Mouse (Mus musculus) large intestine, adult 2 months (tissue): Measurements from ENCODE around the gene Pamr1. TPM values are rescaled to one million over a fixed set of nuclear protein-coding genes. Genes with fewer than 3 reads are reported as not detected.

Source experiments
- DNase-seq: peaks from one replicate; pipeline ENCODE4 v3.0.0-alpha.2; 2012; ENCODE audit warnings: low read depth, low spot score
- WGBS: fragments of 180-500 bp; shearing (Covaris S2); methylation state at CpG from one replicate; pipeline ENCODE4 v1.1.7; 2018; 5-methylcytosine and 5-hydroxymethylcytosine counted together
- polyA plus RNA-seq: library from polyadenylated mRNA; depleted of rRNA; stranded (reverse); fragments of >200 nt; gene quantifications from 2 replicates; pipeline ENCODE4 v1.2.3, GENCODE M21; 2012

Gene Pamr1
- polyA plus RNA-seq, 1 experiment, result 5.5 TPM

DNA sequence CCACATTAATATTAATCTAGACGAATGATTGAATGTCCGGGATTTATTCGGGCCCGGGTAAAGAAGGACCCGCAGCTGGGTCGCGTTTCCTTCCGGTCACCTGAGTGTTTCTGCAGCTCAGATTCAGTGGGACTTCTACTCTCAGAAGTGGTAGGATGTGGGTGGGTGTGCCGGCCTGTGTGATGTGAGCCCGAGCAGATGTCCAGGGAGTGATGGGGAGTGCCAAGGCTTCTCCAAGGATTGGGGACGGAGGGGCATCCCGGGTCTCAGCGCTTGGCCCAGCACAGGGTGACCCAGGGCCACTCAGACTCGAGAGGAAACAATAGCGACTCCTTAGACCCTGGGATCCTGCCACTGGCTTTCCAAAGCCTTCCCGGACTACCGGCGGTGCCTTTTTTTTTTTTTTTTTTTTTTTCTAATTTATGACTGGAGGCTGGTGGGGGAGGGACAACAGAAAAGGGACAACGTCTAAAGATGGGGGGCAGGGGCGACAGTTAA, 108.4 kb downstream of the Pamr1 start, which contains the start of gene Slc1a2:
Gene Slc1a2, plus strand, starts transcription at position 497 of the 498 bp plus-strand sequence.
- DNase-seq, result no peak
- WGBS, result 5% methylated on average over 19 of the region's 20 CpGs

DNA sequence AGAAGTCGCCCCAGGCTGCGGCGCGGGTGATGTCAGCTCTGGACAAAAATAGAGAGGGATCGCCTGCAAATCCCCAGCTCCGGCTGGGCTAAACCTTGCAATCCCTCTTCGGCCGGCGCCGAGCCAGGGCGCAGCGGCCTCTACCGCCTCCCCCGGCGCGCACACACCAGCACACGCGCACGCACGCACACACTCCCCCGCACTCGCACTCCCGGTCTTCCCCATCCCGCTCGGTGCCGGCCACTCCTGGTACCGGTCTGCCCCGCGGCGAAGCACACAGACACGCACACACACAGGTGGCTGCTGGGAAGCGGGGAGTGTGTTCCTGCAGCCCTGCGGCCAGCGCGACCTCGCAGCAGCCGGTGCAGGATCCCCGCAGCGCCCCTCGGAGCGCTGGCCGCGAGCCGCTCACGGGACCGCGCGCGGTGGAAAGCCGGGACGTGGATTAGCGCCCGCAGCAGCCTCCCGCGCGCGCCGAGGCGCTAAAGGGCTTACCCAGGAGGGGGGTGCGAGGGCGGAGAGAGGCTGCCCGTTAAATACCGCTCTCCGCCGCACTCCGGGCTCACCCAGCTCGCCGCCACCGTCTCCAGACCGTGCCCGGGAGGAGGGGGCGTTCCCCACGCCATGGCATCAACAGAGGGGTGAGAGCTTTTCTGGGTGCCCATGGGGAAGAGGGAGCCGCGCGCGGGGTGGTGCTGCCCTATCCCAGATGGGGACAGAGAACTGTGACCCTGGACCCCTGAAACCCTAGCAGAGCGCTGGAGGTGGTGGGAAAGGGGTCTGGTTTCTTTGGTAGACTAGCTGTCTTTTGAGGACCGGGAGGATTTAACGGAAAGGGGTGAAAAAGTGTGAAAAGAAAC, 109.1 kb downstream of the Pamr1 start:
- under 1% methylated on average over 80 of the region's 80 CpGs for WGBS

DNA sequence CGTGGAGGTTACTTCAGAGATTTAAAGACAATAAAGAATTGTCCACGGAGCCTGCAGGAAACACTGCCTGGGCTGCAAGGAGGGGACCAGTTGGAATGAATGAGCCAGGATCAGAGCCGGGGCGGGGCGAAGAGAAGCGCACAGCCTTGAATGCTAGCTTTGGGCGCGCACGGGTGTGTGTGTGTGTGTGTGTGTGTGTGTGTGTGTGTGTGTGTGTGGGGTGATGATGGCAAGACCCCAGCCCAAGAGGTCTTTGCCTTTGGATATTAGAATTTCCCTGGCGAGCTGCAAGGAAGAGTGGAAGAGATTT, 109.7 kb downstream of the Pamr1 start:
- DNase-seq, result no peak
- WGBS, result 3% methylated on average over 10 of the region's 10 CpGs

More for the DNA sequence above, 109.1 kb downstream of the Pamr1 start:
- no peak for DNase-seq

DNA sequence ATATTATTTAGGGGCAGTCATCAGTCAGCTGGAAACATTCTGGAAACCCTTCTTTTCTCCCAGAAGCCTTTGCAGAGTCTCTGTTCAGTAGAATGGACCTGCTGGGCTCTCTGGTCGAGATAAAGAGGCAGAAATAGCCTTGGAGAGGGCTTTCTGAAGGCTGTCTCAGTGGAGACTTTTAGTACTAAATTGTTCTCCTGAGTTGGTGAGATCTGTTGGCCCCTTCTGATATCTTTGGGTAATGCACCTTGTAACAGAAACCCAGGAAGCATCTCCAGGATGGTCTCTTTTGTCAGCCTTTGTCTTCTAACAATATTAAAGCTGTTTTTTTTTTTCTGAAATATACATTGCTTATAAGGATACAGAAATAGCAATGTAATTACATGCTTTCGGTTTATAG, 111.2 kb downstream of the Pamr1 start:
- DNase-seq, result no peak
- 47% methylated on average over 2 of the region's 2 CpGs for WGBS

DNA sequence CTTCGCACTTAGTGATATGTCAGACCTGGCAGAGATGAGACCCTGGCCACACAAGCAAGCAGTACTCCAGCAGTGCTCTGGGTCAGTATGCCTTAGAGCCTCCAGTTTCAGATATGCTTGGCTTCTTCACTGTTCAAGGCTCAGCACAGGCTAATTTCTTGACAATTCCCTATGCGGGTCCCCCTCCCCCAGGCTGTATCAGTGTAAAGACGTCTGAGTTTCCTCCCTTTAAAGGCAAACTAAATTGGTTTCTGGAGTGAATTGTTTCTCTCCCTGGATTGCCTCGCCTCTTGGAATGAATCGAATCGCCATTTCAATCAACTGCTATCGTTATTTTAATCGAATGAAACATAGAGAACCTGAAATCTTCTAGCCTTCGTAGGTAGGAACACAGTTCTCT, 113.1 kb downstream of the Pamr1 start:
- 61% methylated on average over 9 of the region's 9 CpGs for WGBS
- DNase-seq, result no peak

DNA sequence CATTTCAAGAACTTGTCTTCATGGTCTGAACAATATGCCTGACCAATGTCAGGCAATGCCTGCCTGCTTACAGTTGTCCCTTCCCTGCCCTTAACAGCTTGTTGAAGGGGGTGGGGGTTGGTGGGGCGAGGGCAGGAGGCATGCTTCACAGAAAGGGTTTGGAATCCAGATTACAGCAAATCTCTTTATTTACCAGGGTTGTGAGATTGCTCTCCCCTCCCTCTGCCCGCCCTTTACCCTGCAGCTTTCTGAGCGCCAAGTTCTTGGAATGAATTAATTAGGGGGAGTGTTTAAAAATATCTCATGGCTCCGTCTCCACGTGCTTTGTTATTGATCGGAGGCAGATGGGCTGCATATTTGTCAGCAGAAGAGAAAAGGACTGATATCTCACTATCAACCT, 113.5 kb downstream of the Pamr1 start:
- no peak for DNase-seq
- 29% methylated on average over 6 of the region's 6 CpGs for WGBS

DNA sequence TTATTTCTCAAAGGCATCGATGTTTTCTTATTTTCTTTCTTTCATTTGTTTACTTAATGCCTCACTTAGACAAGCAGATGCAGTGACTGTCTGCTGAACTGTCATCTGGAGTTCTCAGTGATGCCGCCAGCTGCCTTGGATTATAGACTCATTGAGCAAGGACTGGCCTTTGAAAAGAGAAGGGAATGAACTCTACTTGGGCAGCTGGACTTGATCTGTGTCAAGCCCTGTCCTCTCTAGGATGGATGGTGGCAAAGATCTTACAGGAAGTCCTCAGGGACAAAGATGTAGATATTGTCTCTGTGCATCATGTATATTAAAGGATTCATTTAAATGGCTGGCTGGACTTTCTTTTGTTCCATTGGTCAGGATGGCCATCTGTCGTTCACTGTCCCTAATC, 114.1 kb downstream of the Pamr1 start:
- 67% methylated on average over 3 of the region's 3 CpGs for WGBS
- no peak for DNase-seq

DNA sequence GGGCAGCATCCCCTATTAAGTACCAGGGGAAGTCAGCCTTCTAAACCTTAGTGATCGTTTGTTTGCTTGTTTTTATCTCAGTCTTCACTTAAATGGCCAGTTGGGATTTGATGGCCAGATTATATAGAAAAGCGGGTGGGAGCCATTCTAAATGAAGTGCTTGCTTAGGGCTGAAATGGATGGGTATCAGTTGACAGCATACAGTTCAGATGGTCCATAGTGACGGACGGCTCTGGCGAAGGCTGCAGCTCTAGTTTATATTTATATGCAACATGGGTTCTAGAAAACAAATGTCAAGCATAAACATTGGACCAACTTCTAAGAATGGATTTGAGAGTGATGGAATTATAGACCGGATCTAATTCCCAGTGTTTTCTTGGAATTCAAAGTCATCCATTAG, 118.2 kb downstream of the Pamr1 start:
- 70% methylated on average over 6 of the region's 6 CpGs for WGBS
- DNase-seq, result no peak

DNA sequence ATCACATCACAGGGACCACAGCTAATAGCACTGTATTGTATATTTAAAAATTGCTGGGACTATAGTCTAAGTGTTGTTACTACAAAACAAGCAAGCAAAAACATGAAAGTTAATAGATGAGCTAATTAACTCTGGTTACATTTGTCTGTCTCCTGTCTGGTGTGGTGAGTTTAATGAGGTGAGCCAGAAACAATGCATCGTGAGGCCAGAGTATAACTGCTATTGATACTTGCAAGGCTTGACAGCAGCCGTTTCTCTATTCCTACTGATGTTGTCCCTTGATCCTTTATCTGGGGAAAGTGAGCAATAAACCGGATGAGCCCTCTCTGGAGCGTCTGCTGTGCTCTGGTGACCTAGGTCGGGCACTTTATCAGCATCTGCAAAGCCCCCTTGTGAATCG, 119.8 kb downstream of the Pamr1 start:
- DNase-seq, result no peak
- WGBS, result 31% methylated on average over 6 of the region's 6 CpGs

DNA sequence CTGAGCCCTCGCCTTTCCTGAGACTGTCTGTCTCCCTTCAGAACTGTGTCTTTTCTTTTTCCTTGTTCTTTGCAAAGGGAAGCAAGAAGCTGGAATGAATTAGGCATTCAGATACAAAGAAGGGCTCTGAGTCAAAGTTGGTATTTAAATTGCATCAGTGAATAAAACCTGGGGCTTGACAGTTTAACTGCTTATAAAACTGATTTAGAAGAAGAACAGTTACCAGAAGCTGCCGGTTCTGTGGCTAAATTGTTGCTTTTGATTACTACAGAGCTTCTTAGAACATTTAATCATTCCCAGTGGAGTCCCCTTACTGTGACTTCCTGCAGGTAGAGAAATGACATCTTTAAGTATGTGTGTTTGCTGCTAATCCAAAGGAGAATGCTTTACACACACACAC, 124.8 kb downstream of the Pamr1 start:
- DNase-seq, result no peak
- whole genome bisulfite sequencing, result 56% methylated on average over 2 of the region's 2 CpGs

DNA sequence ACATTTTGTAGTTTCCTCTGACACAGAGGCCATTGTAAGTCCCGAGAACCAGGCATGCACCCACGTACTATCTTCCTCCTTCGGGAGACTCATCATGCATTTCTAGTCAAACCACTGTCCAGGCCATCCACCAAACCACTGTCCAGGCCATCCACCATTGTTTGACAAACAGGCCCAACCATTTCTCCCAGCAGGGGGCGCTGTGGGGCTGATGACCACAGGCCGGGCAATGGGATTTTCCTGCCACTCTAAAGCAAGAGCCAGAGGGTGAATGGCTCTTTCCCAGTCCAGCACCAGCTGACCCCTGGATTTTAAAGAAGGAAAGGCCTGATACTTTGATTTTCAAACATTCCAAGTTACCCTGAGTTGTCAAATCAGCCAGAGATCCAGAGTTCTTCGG, 125.5 kb downstream of the Pamr1 start:
- DNase-seq, result no peak
- 74% methylated on average over 6 of the region's 6 CpGs for WGBS

DNA sequence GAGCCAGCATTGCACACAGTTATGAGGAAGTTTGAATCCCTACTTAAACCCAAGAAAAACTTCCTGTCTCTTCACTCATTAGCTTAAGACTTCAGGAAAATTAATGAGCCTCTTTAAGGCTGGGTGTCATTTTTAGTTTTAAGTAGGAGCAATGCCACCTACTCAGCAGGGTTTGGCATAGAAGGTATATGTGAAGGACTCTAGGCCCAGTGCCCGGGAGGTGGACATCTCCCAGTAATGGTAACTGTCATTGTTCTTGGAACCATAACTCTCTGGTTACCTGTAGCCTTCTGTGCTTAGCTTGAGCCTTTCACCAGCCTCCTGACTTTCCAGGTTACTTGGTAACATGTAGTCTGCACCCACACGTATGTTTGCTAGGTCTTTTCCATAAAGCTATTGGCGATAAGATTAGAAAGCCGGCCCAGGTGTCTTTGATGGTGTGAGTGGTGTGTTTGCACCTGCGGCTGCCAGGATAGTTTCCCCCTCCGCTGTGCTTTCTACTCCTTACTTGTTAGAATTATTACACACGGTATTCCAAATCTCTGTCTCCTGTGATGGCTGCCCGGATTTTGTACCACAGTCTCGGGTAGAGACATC, 127.0 kb downstream of the Pamr1 start:
- WGBS, result 84% methylated on average over 9 of the region's 9 CpGs
- DNase-seq, result no peak

DNA sequence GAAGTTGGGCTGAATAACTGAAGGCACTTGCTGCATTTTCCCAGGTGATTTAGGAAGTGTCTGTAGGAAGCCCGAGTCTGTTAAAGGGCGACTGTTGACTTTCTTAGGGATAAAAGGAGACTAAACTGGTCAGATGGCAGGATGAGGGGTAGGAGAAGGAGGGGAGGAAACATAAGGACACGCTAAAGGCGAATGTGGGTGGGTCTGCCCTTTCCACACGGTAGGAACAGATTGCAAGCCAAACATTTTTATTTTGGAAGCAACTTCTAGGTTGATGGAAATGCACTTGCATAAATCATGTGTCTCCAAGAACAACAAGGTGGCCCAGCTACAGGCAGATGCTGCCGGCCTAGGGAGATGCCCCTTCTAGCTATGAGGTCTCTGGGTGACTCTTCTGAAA, 127.6 kb downstream of the Pamr1 start:
- WGBS, result 68% methylated on average over 6 of the region's 6 CpGs
- DNase-seq, result no peak

DNA sequence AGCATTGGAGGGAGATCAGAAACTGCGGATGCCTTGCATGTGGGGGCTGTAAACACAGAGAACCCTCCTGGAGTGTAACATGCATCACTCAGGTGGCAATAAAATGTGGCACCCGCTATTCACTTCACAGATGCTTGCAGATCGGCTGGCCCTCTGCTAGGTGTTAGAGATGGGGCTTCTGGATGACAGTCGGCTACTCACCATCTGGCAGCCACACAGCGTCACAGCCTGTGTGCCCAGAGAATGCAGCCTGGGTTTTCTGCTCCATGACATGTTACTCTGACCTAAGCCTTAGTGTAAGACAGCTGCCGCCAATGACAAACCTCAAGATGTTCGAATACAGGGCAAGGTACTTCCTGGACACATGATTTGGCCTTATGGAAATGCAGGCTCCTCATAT, 131.5 kb downstream of the Pamr1 start:
- WGBS, result 72% methylated on average over 7 of the region's 7 CpGs
- DNase-seq, result no peak

DNA sequence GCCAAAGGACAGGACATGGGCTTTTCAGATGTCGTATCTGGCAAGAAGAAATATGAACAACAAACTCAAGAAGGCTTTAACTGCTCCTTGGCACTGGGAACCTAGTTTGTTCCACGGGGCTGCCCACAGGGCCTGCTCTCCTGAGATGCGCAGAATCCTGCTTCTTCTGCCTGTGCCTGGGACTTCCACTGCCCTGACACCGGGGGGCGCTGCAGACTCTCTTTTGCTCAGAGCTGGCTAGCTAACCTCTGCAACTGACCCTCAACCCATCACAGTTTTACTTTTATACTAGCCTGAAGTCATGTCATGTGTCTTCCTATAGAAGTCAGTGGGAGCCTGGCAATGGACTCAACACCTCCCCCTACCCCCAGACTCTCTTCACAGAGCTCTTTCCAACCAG, 132.4 kb downstream of the Pamr1 start:
- DNase-seq, result no peak
- 38% methylated on average over 5 of the region's 5 CpGs for WGBS

DNA sequence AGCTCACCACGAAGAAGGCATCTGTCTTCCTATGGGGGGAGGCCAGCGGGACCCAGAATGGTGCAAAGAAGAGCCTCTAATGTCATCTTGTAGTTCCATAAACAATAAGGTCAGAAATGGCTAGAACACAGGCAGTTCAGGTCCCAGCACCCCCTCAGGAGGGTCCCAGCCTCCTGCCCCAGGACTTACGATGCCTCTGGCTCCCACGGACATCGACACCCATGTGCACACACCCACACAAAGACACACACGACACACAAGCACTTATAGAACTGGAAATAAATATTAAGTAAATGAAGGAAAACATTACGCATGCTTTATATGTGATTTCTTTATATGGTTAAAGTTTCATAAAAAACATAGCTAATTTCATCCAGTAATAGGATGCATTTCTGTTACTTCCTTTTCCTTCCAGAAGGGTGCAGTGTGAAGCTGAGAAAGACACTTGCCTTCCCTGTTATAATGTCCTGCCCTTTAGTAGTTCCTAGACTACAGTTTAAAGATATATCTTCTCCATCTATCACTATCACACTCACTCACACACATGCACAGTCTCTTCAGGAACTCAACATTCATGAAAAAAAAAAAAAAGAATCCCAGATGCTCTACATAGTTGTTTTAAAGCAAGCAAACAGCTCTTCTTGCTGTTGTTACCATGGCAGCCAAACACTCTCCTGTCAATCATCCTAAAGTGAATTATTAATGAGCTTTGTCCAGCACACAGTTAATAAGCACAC, 135.7 kb downstream of the Pamr1 start:
- 88% methylated on average over 7 of the region's 7 CpGs for WGBS
- peak; percentile 21 for DNase-seq

DNA sequence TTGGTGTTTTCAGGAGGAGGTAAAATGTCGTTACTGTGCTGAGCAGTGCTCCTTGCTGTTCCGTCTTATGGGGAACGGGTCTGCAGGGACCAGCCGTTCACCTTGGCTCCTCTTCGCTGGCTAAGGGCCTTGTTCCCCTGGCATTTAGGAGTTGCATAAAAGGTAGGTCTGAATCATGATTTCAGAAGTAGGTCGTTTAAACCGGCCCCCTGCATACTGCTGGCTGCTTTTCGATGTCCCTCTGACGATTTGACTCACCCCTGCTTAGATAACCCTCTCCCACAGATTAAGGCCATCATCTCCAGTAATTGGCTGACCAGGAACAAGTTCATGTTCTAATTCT, 136.3 kb downstream of the Pamr1 start:
- WGBS, result 66% methylated on average over 9 of the region's 9 CpGs
- no peak for DNase-seq
